Mouse (Mus musculus) heart, adult 2 months (tissue): ENCODE measurements around the gene Mex3b. TPM values are rescaled to one million over a fixed set of nuclear protein-coding genes. Genes with fewer than 3 reads are reported as not detected.

ENCODE experiments used
- DNase-seq, 2 experiments: peaks; one replicate each; pipeline ENCODE4 v3.0.0; 2021
- H3K27ac ChIP-seq: fragments of 200-600 bp; 2 replicates; pipeline ENCODE4 v1.8.1; 2022
- H3K27me3 ChIP-seq: fragments of 200-500 bp; 2 replicates; pipeline ENCODE4 v1.6.1; 2012; ENCODE audit warnings: mild to moderate bottlenecking, low read length, inconsistent platforms, mixed read lengths; ENCODE audit not compliant: control insufficient read depth, insufficient read depth
- H3K36me3 ChIP-seq: fragments of 200-500 bp; 2 replicates; pipeline ENCODE4 v1.6.1; 2012; ENCODE audit warnings: low read length, inconsistent platforms; ENCODE audit not compliant: control insufficient read depth, insufficient read depth
- H3K4me1 ChIP-seq: fragments of 200-500 bp; 2 replicates; pipeline ENCODE4 v1.6.1; 2011; ENCODE audit warnings: low read length; ENCODE audit not compliant: control insufficient read depth, insufficient read depth
- H3K4me3 ChIP-seq: fragments of 200-600 bp; 2 replicates; pipeline ENCODE4 v1.8.1; 2022
- H3K79me2 ChIP-seq: fragments of 200-500 bp; replicated peaks from 2 replicates; pipeline ENCODE4 v1.6.1; 2012; ENCODE audit warnings: mild to moderate bottlenecking, inconsistent platforms, low read length, moderate library complexity, mixed read lengths; ENCODE audit not compliant: control insufficient read depth, insufficient read depth
- H3K9ac ChIP-seq: fragments of 200-500 bp; 2 replicates; pipeline ENCODE4 v1.6.1; 2012; ENCODE audit warnings: low read depth, mild to moderate bottlenecking, control low read depth, inconsistent platforms, low read length, mixed read lengths
- CTCF ChIP-seq: fragments of 200-600 bp; IDR thresholded peaks from 2 replicates; pipeline ENCODE4 v1.8.1; 2022; ENCODE audit warnings: antibody characterized with exemption, mild to moderate bottlenecking, moderate library complexity
- EP300 ChIP-seq: fragments of 200-500 bp; IDR thresholded peaks from 2 replicates; pipeline ENCODE4 v1.6.1; 2011; ENCODE audit warnings: low read depth, low read length, control low read depth; ENCODE audit not compliant: insufficient read depth
- POLR2A ChIP-seq: fragments of 200-500 bp; IDR thresholded peaks from 2 replicates; pipeline ENCODE4 v1.6.1; 2011; ENCODE audit warnings: mild to moderate bottlenecking, low read depth, low read length, control low read depth; ENCODE audit not compliant: insufficient read depth
- WGBS: fragments of 180-500 bp; shearing (Covaris S2); methylation state at CpG from one replicate; pipeline ENCODE4 v1.1.7; 2018; 5-methylcytosine and 5-hydroxymethylcytosine counted together
- intact Hi-C: fragments of 180-260 bp; cut with DNase I; formaldehyde crosslinking; loops from one replicate; pipeline ENCODE4 v1.15.1; 2025
- polyA plus RNA-seq: library from polyadenylated mRNA; depleted of rRNA; stranded (reverse); fragments of >200 nt; gene quantifications from 2 replicates; pipeline ENCODE4 v1.2.3, GENCODE M21; 2012
- total RNA-seq, 2 experiments: library from RNA; stranded (reverse); gene quantifications; 2 replicates each; pipeline ENCODE4 v1.2.3; 2021

Mex3b gene
- total and polyA plus RNA-seq, 3 experiments: 1.4 to 1.7 (median 1.4) TPM

GRCm38 (mm10) chr7:82869231-82870147 lies 2.4 kb downstream of the Mex3b start:
- 0 out of 2 replicates have a peak, but pooled peaks have one; percentile 31 for TF ChIP-seq POLR2A
- TF ChIP-seq EP300: no peak
- no peak for TF ChIP-seq CTCF
- H3K9ac ChIP-seq: peak overlapping the region; percentile 27
- no peaks in the 10 kb centered on the region for H3K36me3 ChIP-seq
- no peaks in the 10 kb centered on the region for H3K27me3 ChIP-seq
- no peak overlapping the region for H3K27ac ChIP-seq
- peak overlapping the region; percentile 97 for H3K4me3 ChIP-seq
- no peaks in the 10 kb centered on the region for H3K79me2 ChIP-seq
- 43% methylated on average over 56 of the region's 56 CpGs for WGBS
- peaks cover 4% of the 10 kb centered on the region for H3K4me1 ChIP-seq
- peak; percentile 41 to 49 for DNase-seq
- intact Hi-C loops: loop anchor here (5.0 to 10.0 kb wide), 5 partner anchors 152 to 1023 kb away; partner anchors contain the start of gene Stard5

GRCm38 (mm10) chr7:82870148-82870513 lies 3.0 kb downstream of the Mex3b start:
- H3K27me3 ChIP-seq: no peaks in the 10 kb centered on the region
- H3K9ac ChIP-seq: peak overlapping the region; percentile 18
- no peak overlapping the region for H3K27ac ChIP-seq
- intact Hi-C loops: no loop called here
- TF ChIP-seq CTCF: no peak
- no peak for TF ChIP-seq EP300
- no peak for TF ChIP-seq POLR2A
- H3K36me3 ChIP-seq: no peaks in the 10 kb centered on the region
- no peaks in the 10 kb centered on the region for H3K79me2 ChIP-seq
- H3K4me3 ChIP-seq: no peak overlapping the region
- peaks cover 4% of the 10 kb centered on the region for H3K4me1 ChIP-seq
- WGBS: 71% methylated on average over 18 of the region's 18 CpGs
- no peak for DNase-seq

DNA sequence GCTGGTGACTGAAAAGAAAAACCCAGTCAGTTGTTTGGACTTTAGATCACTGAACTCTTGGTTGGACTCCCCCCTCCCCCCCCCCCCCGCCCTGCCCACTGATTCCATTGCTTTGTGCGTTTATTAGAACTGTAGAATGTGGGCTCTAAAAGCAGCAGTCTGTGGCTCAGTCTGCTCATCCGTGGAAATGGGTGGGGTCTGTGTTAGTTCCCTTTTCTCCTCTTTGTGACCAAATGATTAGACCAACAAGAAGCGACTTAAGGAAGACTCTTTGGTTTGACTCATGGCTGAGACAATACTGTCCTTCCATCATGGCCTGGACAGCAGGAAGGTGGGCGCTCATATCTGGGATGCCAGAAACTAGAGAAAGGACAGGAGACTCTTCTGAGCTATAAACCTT lies 9.4 kb downstream of the Mex3b start:
- Histone ChIP-seq H3K27me3 (no peaks in the 10 kb centered on the region), H3K4me1 (no peaks in the 10 kb centered on the region), H3K9ac (no peak overlapping the region), H3K36me3 (no peaks in the 10 kb centered on the region), H3K4me3 (no peak overlapping the region), H3K27ac (no peak overlapping the region), H3K79me2 (no peaks in the 10 kb centered on the region)
- intact Hi-C loops: no loop called here
- no peak for DNase-seq
- 68% methylated on average over 5 of the region's 5 CpGs for WGBS
- TF ChIP-seq CTCF: no peak
- TF ChIP-seq POLR2A: no peak
- TF ChIP-seq EP300: no peak

DNA sequence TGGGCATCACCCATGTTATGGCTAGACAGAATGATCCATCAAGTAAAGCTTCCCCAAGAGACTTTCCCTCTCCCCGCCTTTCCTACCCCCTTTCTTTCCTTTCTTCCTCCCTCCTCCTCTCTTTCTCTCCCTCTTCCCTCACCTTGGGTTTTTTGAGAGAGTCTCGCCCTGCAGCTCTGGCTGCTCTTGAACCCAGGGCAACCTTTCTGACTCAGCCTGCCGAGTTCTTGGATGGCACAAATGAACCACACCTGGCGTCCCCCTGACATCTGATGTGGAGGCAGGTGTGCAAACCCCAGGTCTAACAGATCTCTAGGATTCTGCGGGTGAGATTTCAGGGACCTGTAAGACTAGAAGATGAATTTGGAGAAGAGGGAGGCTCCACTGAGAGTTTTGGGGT lies 12.9 kb downstream of the Mex3b start:
- TF ChIP-seq CTCF: no peak
- TF ChIP-seq EP300: no peak
- TF ChIP-seq POLR2A: no peak
- no peaks in the 10 kb centered on the region for H3K36me3 ChIP-seq
- WGBS: 89% methylated on average over 5 of the region's 5 CpGs
- H3K79me2 ChIP-seq: no peaks in the 10 kb centered on the region
- H3K27me3 ChIP-seq: no peaks in the 10 kb centered on the region
- intact Hi-C loops: no loop called here
- H3K4me3 ChIP-seq: no peak overlapping the region
- H3K27ac ChIP-seq: no peak overlapping the region
- no peaks in the 10 kb centered on the region for H3K4me1 ChIP-seq
- H3K9ac ChIP-seq: no peak overlapping the region
- DNase-seq: no peak

DNA sequence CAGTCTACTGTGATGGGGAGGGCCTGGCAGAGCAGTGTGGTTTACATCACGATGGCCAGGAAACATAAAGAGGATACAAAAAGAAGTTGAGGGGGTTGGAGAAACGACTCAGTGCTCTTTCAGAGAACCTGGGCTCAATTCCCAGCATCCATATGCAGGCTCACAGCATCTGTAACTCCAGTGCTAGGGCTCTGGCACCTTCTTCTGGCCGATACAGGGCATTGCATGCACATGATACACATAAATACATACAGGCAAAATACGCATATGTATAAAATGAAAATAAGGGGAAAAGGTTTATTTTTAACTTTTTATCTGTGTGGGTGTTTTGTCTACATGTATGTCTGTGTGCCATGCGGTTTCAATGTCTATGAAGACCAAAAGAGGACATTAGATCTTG lies 13.6 kb downstream of the Mex3b start:
- Histone ChIP-seq H3K4me1 (no peaks in the 10 kb centered on the region), H3K4me3 (no peak overlapping the region), H3K36me3 (no peaks in the 10 kb centered on the region), H3K27me3 (no peaks in the 10 kb centered on the region), H3K9ac (no peak overlapping the region), H3K27ac (no peak overlapping the region), H3K79me2 (no peaks in the 10 kb centered on the region)
- no peak for DNase-seq
- intact Hi-C loops: no loop called here
- no peak for TF ChIP-seq EP300
- TF ChIP-seq CTCF: peak; percentile 26; the same call in 1 of the 2 replicates
- WGBS: 89% methylated on average over 5 of the region's 5 CpGs

- Histone ChIP-seq H3K27me3 (no peaks in the 10 kb centered on the region), H3K4me3 (no peak overlapping the region), H3K27ac (no peak overlapping the region), H3K9ac (no peak overlapping the region), H3K79me2 (no peaks in the 10 kb centered on the region), H3K36me3 (no peaks in the 10 kb centered on the region), H3K4me1 (no peaks in the 10 kb centered on the region)
- no peak for DNase-seq
- intact Hi-C loops: no loop called here
- 65% methylated on average over 6 of the region's 6 CpGs for WGBS
- TF ChIP-seq CTCF (no peak), EP300 (no peak), POLR2A (no peak)
Measured at GRCm38 (mm10) chr7:82890317-82890850, 23.3 kb downstream of the Mex3b start.
